Mouse (Mus musculus) heart, adult 8-10 months (tissue): ENCODE measurements at regions not wholly inside any gene's neighbourhood (a gene's known extent, or its start where the extent isn't known, plus 50 kb on each side); places are given as distances from the start of the nearest gene placed in this dataset.
"Not testable (repeated sequence)": the region's sequence is repeated elsewhere in the genome, so short reads cannot be mapped to it uniquely, and the experiment has no call there.

ENCODE experiments used
- DNase-seq: peaks from one replicate; pipeline ENCODE4 v3.0.0; 2022; ENCODE audit warnings: low spot score

DNA sequence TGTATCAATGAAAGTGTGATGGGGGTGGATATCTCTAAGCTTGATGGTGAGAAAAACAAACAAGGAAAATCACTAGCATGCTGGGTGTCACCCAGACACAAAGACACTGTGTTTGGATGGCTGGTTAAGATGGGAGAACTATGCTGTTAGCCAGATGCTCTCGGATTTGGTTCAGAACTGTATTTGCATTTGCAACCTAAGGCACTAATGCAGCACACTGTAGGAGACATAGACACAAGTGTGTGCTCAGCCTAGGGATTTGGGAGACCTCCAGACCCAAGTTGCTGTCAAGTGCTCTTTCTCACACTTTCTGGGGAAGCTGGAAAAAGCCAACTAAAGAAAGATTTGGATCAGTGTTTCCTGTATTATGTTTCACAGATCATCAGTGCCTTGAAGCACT lies 173.1 kb upstream of the Prkcq start:
- no peak for DNase-seq

DNA sequence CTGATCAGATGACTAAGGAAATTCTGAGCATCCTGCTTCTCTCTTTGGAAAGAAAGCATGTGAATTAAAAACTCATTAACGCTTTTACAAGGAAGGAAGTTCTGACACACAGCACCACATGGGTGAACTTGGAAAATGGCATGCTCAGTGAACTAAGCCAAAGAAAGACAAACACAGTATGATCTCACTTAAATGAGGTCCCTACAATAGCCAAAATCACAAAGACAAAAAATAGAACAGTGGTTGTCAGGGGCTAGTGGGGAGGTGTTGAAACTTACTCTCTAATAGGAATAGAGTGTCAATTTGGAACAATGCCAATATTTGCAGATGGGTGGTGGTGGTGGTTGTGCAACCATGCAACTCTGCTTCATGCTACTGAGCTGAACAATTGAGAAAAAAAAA lies 172.7 kb upstream of the Prkcq start:
- no peak for DNase-seq

DNA sequence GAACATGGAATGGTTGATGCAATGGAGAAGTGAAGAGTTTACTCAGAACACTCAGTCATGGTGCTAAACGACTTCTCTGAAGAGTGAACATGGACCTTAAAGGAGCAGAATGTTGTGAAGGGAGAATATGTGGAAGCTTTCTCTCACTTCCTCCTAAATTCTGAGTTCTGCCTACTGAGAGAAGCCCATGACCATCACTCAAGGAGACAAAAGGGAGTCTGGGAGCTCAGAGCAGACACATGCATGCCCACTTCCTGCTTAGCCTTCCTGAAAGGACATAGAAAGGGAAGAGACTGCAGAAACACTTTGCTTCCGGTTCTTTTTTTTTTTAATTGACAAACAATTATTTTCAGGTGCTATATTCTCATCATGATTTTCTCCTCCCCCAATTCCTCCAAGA lies 166.1 kb upstream of the Prkcq start:
- no peak for DNase-seq

DNA sequence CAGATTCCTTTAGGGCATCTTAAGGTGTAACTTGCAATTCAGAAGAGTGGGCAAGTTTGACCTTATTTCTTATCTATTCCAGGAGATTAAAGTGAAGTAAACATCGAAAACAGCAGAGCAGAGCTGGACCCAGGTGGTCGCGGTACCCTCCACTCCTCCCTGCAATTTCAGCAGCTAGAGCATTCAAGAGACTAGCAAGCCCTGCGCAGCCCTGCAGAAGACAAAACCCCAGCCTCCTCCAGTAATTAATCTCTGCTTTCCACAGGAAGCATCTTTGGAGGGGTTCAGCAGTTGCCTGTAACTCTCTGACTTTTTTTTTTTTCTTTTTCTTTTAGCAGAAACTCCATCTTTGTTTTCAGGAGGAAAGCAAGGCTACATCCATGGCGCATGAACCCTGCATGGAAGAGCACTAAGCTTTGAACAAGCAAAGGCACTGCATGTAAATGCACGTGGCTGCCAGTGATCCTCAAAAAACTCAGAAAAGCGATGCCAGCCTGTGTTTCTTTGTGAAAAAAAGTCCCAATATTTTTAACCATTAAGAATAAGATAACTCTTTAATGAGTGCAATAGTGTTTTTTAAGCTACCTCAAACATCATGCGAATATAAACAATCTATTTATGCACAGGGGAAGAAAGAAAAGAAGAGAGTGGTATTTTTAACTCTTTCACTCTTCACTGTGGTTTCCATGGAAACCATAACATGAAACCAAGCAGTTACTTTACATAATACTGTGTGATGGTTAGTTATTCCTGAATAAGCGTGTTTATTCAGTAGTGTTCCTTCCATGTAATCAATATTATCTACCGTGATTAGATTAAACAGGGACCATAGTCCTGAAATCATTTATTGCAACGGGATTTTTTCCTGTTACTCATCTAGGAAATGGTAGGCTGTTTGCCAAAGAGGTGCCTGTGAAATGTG lies 160.6 kb upstream of the Prkcq start:
- DNase-seq, result no peak

DNA sequence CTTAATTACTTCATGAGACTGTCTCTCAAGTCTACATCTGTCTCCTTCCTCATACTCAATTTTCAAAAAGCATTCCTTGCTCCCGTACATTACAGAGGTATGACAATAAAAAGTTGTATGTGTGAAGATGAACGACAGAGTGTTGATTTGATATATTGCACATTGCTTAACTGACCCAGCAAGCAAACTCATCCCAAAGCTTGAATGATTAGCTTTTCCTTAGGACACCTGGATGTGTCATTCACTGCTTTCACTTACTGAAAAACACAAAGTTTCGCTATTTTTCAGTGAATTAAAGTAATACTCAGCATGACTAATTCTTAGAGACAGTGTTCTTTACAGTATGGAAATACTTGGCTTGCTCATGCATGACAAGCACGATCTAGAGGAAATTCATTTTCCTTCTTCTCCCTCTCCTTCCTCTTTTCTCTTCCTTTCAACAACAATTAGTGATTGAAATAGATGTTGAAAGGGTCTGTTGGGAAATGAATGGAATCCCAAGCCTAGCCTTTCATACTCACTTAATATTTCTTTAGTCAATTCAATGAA lies 159.5 kb upstream of the Prkcq start:
- no peak for DNase-seq

DNA sequence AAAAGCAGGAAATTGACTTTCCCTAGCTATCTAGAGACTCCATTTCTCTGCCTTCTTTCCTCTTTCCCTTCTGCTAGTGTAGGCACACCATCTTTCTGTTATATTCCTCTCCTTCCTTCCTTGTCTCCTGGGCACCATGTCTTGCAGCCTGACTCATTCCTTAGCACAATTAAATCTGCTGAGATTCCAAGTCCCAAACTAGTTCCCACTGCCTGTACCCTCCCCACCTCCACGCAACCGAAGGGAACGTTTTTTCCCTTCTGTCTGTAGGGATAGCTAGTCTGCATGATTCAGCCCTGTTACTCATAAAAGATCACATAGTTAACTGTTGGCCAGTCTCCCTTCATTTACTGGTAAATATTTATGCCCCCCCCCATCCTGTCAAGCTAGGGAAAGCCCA lies 158.8 kb upstream of the Prkcq start:
- no peak for DNase-seq

DNA sequence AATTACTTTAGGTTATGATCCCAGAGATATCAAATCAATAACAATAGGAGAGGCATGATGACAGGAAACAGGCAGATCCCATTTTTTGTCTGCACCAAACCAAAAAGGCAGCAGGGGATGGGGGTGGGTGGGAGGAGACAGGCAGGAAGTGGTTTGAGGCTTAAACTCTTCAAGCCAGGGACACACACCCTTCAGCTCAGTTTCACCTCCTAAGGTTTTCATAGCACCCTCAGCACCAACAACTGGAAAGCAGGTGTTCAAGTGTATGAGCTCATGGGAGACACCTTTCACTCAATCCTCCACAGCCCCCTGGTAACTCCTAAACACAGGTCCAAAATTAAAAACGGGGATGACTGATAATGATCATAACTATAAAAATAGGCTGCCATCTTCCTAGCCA lies 155.5 kb upstream of the Prkcq start:
- DNase-seq, result no peak

DNA sequence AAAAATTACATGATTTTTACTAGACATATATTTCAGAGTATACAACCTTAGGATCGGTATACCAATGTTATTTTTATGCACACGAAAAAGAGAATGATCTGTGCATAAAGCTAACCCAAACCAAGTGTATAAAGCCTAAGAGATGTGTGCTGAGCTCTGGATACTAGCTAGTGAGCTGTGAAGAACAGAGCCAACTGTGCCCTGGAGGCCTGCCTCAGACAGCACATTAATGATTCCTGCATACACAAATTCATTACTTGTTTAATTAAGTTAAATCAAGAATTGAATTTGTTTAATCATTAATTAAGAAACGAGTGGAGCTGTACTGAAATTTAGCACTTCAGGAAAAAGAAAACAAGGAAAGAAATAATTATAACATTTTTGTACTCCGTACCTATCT lies 139.0 kb upstream of the Prkcq start:
- no peak for DNase-seq

DNA sequence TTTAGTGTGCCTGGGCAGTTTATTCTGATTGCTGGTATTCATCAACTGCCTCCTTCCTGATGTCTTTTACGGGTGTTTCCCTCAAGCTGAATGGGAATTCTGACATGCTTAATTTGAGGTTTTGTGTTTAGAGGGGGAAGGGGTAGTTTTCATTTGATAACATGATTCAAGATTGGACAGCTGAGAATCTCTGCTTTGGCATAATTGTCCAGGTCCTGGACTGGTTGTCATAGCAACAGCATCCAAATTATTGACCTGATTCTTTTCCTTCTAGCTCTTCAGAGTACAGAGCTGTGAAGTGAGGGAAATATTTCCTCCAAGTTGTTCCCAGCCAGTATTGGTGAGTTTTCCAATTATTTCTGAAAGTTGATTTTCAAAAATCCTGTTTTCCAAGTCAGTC lies 137.7 kb upstream of the Prkcq start:
- no peak for DNase-seq

DNA sequence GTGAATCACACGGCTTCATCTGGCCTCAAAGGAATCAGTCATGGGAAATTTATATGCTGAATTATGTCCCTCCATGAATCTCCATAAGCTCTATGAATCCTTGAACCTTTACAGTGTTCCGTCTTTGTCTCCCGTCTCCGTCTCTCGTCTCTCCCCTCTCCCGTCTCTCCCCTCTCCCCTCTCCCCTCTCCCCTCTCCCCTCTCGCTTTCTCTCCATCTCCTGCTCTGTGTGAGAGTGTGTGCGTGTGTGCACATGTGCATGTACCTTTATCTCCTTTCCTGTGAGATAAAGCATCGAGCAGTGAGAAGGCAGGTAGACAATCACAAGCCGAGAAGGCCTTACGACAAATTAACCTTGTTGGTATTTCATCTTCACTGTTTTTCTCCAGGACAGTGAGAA lies 134.6 kb upstream of the Prkcq start:
- DNase-seq, result no peak

DNA sequence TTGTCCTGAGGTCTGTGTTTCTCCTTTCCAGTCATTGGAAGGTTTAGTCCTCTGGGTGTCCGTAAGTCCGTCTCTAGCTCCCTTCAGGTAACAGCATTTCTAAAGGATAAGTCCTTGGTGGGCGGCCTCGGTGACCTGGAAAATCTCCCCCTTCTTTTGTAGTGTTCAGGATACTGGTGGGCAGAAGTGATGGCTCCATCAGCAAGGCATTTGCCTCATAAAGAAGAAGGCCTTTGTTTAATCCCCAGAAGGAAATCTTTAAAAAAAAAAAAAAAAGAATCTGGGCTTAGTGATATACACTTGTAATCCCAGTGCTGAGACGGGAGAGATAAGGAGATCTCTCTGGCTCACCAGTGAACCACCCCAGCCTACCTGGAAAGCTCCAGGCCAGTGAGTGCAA lies 133.5 kb upstream of the Prkcq start:
- DNase-seq, result no peak

DNA sequence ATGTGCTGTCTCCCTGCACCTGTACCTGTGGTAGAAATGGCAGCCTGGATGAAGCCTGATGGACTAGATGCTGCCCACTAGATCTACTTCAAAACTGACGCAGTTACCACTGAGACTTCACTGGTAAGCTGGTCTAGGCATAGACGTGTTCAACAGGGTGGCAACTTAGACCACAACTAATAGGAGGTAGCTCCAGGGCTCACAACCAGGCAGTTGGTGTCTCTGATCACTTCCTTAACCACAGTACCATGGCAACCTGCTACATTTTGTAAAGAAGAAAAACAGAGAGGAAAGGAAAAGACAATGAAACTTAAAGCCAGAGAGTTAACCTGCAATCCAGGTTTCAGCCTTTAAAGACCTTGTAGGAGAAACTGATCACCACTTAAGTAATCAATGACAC lies 131.9 kb upstream of the Prkcq start:
- no peak for DNase-seq

DNA sequence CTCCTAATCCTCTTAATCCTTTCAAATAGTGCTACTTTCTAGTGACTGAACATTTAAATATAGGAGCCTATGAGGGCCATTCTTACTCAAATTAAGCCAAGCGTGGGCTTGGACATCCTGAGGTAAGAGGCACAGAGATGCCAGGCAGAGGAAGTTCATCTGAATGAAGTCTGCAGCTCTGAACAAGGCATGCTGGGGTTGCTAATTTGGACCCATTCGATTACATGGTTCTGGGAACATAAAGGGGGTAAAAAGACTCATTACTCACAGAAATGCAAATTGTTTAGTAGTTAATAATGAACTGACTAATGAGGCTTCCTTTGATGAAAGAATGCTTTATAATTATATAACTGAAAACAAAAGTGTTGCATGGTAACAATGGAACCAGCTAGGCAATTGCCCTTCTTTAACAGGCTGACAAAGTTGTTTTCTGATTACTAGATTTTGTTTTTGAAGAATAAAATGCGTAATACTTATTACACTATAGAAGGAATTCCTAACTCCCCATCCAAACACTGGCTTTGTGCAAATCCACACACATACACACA lies 127.1 kb upstream of the Prkcq start:
- DNase-seq, result no peak

DNA sequence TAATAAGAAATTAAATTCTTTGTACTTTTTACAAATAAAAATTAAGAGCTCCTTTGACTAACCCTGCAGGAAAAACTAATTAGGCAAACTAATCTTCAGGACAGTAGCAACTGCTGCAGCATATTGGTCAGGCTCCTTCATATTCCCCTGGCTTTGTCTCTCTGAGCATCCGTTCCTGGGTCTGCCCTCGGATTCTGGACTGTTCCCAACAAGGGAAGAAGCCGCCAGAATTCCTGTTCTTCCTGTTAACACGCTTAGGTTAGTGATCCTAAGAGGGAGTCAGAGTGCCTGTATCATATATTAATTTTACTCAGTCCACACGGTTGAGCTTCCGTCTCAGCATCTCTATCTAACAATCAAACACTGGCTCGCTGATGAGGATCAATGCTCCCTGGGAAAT lies 120.3 kb upstream of the Prkcq start:
- no peak for DNase-seq

DNA sequence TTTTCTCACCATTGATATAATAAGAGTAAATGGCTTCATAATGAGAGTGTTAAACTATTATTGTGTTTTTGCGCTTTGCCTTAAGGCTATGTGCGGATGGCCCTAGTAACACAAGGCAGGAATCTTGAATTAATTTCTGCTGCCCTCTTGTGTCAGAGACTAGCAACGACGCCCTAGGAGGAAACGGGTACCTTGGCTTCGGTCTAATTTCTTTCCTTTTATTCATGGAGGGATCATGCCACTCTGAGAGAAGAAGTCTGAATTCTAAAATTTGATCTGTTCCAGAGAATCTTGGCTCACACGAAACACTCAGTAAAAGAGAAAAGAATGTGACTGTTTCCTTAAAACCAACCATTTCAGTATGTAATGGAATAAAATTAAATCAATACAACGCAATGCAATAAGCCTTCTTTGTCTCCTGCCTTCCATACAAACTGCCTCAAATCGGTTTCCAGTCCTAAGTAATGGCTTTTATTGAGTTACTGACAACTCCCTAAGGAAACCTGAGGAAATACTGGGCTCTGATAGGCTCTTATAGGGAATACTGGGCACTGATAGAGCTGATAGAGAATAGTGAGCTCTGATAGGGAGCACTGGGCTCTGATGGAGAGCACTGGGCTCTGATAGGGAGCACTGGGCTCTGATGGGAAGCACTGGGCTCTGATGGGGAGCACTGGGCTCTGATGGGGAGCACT lies 112.0 kb upstream of the Prkcq start:
- peak; percentile 40 for DNase-seq

DNA sequence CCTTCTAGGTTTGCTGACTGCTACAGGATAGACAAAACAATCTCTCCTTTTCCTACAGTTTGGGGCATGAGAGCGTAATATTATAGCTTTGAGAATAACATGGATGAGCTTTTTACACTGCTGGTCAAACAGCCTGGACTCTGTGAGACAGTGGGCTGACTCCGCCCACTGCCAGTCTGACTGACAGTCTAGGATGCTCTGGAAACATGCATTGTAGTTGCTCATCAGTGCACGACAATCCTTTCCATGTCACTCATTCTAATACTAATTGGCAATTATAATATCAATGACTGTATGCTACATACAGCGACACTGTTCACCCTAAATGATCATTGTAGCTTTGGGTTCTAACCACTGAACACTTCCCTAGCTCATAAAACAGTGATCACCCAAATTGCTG lies 104.5 kb upstream of the Prkcq start:
- no peak for DNase-seq

DNA sequence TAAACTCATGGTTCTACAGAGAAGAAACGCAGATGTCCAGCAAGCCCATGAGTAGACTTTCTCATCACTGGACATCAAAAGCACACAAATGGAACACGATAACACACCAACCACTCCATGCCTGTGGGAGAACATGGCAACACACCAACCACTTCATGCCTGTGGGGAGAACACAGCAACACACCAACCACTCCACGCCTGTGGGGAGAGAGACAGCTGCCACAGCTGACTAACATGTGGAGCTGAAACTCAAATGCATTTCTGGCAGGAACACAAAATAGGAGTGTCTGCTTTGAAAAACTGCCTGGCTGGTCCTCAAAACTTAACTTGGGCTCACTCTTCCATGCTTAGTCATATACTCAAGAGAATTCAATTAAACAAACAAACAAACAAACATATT lies 88.4 kb upstream of the Prkcq start:
- DNase-seq, result no peak

DNA sequence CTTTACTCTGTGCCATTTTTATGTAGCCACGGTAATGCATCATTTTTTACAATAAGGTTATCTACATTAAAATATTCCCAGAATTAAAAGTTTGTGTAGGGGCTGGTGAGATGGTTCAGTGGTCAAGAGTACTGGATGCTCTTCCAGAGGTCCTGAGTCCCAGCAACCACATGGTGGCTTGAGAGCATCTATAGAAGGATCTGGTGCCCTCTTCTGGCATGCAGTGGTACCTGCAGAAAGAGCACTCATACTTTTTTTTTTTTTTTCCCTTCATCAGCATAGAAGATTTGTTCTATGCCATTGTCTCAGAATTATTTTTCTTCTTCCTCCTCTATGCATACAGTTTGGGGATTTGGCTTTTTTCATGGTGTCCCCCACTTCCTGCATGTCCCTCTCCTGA lies 84.9 kb upstream of the Prkcq start:
- DNase-seq, result no peak

DNA sequence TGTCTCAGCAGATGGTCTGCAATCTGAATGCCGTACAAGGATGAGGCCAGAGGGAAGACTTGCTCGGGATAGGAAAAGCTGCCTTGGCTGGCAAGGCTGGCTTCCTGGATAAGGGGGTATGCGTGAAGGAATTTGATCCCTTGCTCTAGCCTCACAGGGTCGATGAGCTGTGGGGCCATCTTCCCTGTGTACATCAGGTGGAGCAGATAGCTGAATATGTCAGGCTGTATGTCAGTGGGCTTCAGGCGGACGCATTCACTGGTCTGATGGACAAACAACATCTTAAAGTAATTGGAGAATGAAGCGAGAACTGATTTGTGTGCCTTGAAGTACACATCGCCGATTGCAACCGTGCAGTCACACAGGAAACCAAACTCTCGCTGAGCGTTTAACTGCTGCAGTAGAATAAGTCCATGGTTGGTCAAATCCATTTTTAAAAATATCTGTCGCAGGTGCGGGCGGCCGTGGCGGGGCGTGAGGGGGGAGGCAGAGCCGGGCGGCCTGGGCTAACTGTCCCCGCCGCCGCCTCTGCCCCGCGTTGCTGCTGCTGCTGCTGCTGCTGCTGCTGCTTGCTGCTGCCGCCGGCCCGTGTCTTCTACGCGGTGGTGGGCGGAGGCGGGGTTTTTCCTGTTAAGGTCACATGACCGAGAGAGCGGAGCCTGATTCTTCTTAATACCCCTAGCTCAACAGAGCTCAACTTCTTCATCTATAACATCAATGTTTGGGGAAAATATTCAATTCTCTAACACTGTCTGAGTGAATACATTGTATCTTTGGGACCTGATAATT lies 71.9 kb upstream of the Prkcq start:
- DNase-seq, result not testable (repeated sequence)

DNA sequence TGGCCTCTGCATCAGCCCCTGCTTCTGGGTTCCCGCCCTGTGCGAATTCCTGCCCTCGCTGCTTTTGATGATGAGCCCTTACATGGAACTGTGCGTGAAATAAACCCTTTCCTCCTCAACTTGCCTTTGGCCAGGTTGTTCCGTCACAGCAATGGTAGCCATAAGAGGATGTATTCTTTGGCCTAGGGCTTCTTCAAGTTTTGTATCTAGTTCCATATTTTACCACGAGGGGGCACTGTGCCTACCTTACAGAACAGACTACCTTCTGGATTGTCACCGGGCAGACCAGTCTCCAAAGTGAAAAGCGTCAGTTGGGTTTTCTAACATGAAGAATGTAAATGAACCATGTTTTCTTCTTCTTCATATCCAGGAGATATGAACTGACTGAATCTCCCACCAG lies 58.7 kb upstream of the Prkcq start:
- DNase-seq, result peak; percentile 35

DNA sequence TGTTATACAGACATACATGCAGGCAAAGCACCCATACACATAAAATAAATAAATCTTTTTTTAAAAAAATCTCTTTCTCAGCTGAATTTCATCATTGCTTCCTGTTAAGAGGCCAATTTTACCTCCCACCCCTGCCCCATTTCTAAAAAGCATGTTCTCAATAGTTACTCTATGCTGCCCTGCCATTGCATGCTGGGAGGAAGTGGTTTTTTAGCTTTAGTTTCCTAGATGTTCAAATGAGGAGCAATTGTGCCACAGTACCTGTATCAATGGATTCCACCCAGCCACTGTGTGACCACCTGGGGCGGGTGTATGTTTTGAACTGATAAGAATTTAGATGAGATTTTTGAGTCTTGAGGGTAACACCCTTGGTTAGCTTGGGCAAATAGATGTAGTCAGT lies 53.3 kb upstream of the Prkcq start:
- no peak for DNase-seq

DNA sequence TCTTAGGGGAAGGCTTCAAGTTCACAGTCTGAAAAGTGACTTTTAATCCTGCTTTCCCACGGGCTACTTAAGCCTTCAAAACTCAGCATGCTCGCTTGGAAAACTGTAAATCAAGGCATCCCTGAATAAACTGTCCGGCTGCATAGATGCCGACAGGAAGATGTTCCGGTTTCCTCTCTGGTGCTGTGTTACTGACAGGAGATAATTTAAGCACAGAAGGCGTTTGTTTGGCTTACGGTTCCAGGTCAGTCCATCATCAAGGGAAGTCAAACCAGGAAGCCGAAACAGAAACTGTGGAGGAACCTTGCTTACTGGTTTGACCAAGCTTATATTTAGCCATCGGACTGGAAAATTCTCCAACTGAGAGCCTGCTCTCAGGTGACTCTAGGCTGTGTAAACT lies 52.6 kb upstream of the Prkcq start:
- no peak for DNase-seq
